Mouse (Mus musculus) macrophage (primary cell): ENCODE measurements around the gene Crtc3. TPM values are rescaled to one million over a fixed set of nuclear protein-coding genes. Genes with fewer than 3 reads are reported as not detected.

Experiments
- H3K27ac ChIP-seq: fragments of 350-480 bp; formaldehyde crosslinking; 2 replicates; pipeline ENCODE4 v1.9.0; 2021
- H3K36me3 ChIP-seq: fragments of 350-480 bp; formaldehyde crosslinking; 2 replicates; pipeline ENCODE4 v1.9.0; 2021; ENCODE audit errors: inconsistent target
- H3K4me3 ChIP-seq: fragments of 350-480 bp; formaldehyde crosslinking; 2 replicates; pipeline ENCODE4 v1.9.0; 2021; ENCODE audit errors: inconsistent target
- H3K79me2 ChIP-seq: fragments of 350-480 bp; formaldehyde crosslinking; 2 replicates; pipeline ENCODE4 v1.9.0; 2021; ENCODE audit errors: inconsistent target
- WGBS: methylation state at CpG from one replicate; pipeline ENCODE4 v1.1.7; 2026; ENCODE audit warnings: inconsistent platforms; ENCODE audit not compliant: missing documents; 5-methylcytosine and 5-hydroxymethylcytosine counted together
- polyA plus RNA-seq: library from polyadenylated mRNA; stranded (reverse); fragments of 250-400 nt; gene quantifications from 3 replicates; pipeline ENCODE4 v1.2.4, GENCODE M21; 2018; ENCODE audit warnings: inconsistent platforms

Gene Crtc3
- polyA plus RNA-seq, 1 experiment from 2014 or later, result 16.5 TPM

DNA sequence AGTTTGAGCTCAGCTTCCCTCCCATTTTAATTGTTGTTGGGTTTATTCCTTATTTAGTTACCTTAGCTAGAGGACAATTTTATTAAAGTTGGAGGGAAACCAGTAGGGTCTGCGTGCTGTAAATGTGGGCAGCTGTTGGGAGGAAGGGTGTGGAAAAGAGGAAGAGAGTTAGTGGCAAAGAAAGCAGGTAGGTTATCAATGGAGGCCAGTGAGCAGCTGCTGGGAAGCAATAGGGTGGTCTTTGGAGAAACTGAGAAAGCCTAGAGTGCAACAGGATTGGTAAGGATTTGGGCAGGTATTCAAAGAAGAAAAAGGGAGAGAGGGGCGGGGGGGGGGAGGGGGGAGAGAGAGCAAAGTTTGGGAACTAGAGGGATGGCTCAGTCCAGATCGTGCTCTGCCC, 10.3 kb upstream of the Crtc3 start:
- WGBS, result 58% methylated on average over 3 of the region's 3 CpGs
- H3K36me3 ChIP-seq, result no peaks in the 10 kb centered on the region
- no peak overlapping the region for H3K27ac ChIP-seq
- no peaks in the 10 kb centered on the region for H3K79me2 ChIP-seq
- H3K4me3 ChIP-seq, result no peak overlapping the region

DNA sequence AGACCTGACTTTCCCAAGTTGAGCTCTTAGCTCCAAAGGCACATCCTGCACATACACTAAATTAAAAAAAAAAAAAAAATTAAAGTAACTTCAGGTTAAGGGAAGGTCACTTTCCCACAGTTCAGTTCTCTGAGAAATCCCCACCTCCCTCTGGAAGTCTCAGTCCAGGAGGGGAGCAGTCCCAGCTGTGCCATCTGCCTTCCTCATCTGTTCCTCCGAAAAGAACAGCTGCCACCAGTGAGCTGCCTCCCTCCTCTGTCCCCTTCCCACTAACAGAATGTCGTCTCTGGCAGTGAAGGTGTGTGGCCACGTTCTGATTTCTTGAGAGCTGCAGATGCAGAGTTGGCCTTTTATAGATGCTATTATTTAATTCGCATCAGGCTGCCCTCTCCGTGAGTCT, 9.2 kb upstream of the Crtc3 start:
- no peaks in the 10 kb centered on the region for H3K36me3 ChIP-seq
- H3K4me3 ChIP-seq, result no peak overlapping the region
- H3K27ac ChIP-seq, result no peak overlapping the region
- 97% methylated on average over 5 of the region's 5 CpGs for WGBS
- no peaks in the 10 kb centered on the region for H3K79me2 ChIP-seq

- Histone ChIP-seq H3K36me3 (no peaks in the 10 kb centered on the region), H3K79me2 (no peaks in the 10 kb centered on the region), H3K4me3 (no peak overlapping the region), H3K27ac (no peak overlapping the region)
- WGBS, result 63% methylated on average over 4 of the region's 4 CpGs
These were observed 8.2 kb upstream of the Crtc3 start for GRCm38 (mm10) chr7:80696903-80697302.

DNA sequence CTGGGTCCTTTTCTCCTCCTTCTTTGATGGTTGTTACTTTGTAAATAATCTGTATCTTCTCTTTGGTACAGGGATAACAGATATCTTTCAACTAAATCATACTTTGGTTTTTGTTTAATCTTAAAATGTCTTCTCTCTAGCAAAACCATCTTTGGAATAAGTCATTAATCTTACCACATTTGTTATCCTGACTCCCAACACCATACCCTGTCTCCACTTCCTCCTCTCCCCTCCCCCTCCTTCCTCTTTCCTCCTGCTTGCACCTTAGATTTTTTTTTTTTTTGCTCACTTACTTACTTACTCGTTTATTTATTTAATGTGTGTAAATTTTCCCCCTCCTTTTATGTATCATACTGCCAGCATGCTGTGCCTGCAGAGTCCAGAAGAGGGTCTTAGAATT, 7.7 kb upstream of the Crtc3 start:
- no peak overlapping the region for H3K27ac ChIP-seq
- no peaks in the 10 kb centered on the region for H3K36me3 ChIP-seq
- no peak overlapping the region for H3K4me3 ChIP-seq
- H3K79me2 ChIP-seq, result no peaks in the 10 kb centered on the region
- 0% methylated on average over 1 of the region's 1 CpGs for WGBS

DNA sequence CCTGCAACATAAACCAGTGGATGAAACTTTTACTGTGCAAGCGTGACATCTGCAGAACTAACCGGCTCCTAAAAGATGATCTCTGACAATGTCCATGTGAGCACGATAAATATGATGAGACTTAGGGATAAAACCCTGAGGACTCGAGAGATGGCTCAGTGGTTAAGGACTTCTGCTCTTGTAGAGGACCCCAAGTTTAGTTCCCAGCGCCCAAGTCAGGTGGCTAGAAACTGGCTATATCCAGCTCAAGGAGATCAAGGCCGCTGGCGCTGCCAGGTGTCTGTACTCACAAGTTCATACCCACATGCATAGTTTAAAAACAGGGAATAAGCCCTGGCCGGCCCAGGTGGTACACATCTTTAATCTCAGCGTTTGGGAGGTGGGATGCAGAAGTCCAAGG, 3.8 kb upstream of the Crtc3 start:
- peaks cover 6% of the 10 kb centered on the region for H3K79me2 ChIP-seq
- no peak overlapping the region for H3K4me3 ChIP-seq
- H3K27ac ChIP-seq, result no peak overlapping the region
- 94% methylated on average over 9 of the region's 9 CpGs for WGBS
- no peaks in the 10 kb centered on the region for H3K36me3 ChIP-seq

- H3K36me3 ChIP-seq, result no peaks in the 10 kb centered on the region
- WGBS, result 96% methylated on average over 6 of the region's 6 CpGs
- H3K27ac ChIP-seq, result no peak overlapping the region
- H3K4me3 ChIP-seq, result no peak overlapping the region
- H3K79me2 ChIP-seq, result peaks cover 19% of the 10 kb centered on the region
These were observed 2.5 kb upstream of the Crtc3 start for GRCm38 (mm10) chr7:80691131-80691530.

DNA sequence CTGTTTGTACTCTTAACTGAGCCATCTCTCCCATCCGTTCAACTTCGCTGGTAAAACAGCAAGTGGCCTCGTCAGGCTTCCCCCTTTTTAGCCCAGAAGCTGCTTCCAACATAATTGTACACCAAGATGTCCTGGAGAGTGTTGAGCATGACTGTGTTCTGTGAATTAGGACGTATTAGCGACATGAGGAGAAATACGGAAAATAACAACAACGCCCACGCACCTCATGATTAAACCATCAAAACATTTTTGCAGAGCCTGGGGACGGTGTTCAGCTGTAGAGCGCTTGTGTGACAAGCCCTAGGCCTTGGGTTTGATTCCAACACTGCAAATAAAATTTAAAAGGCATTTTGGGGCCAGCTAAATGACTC, 529 bp upstream of the Crtc3 start:
- Histone ChIP-seq H3K4me3 (peak overlapping the region; percentile 24), H3K27ac (no peak overlapping the region), H3K79me2 (peaks cover 38% of the 10 kb centered on the region), H3K36me3 (no peaks in the 10 kb centered on the region)
- 47% methylated on average over 10 of the region's 10 CpGs for WGBS

DNA sequence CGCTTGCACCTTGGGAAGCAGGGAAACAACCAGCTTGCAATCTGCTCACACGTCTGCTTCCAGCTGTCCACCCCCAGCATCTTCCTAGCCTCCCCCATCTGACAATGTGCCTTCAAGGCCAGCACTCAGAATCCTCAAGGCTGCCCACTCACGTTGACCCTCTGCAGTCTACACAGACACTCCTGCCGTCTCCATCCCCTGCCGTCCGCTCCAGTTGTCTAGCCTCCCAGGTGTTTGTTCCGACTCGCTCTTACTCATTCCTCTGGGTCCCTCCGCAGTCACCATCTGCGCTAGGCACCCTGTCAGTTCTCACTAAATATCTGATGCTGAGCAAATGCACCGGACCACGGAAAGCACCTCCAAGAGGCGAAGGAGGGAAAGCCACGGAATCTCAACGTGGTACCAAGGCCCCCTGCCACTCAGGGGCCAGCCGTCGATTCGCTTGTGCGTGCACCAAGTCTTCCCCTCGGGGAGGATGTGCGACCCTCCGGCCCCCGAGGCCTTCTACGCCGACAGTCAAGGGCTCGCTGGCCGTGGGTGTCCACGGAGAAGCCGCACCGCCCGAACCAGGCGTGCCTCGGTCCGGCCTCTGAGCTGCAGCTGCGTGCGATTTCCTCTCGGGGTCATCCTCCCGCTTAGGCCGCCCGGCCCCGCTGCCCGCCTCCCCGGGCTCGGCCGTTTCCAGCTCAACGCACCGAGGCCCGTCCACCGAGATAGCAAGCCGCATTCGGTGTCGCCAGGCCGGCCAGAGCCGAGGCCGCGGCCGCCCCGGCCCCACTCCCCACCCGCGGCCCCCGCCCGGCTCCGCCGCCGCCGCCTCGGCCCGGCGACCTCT, 739 bp downstream of the Crtc3 start:
- Histone ChIP-seq H3K27ac (no peak overlapping the region), H3K36me3 (no peaks in the 10 kb centered on the region), H3K4me3 (peak overlapping the region; percentile 46), H3K79me2 (peaks cover 51% of the 10 kb centered on the region)
- 3% methylated on average over 68 of the region's 69 CpGs for WGBS

GRCm38 (mm10) chr7:80685639-80686038, 3.0 kb downstream of the Crtc3 start:
- WGBS, result 89% methylated on average over 5 of the region's 5 CpGs
- Histone ChIP-seq H3K27ac (no peak overlapping the region), H3K79me2 (peaks cover 73% of the 10 kb centered on the region), H3K36me3 (no peaks in the 10 kb centered on the region), H3K4me3 (no peak overlapping the region)

GRCm38 (mm10) chr7:80682630-80683029, 6.0 kb downstream of the Crtc3 start:
- H3K4me3 ChIP-seq, result no peak overlapping the region
- no peaks in the 10 kb centered on the region for H3K36me3 ChIP-seq
- WGBS, result 100% methylated on average over 1 of the region's 1 CpGs
- no peak overlapping the region for H3K27ac ChIP-seq
- peaks cover 98% of the 10 kb centered on the region for H3K79me2 ChIP-seq

GRCm38 (mm10) chr7:80680218-80680847, 8.3 kb downstream of the Crtc3 start:
- Histone ChIP-seq H3K36me3 (peaks cover 13% of the 10 kb centered on the region; the same call in 1 of the 2 replicates), H3K79me2 (peaks cover 90% of the 10 kb centered on the region), H3K27ac (no peak overlapping the region), H3K4me3 (no peak overlapping the region)
- WGBS, result 36% methylated on average over 12 of the region's 12 CpGs

DNA sequence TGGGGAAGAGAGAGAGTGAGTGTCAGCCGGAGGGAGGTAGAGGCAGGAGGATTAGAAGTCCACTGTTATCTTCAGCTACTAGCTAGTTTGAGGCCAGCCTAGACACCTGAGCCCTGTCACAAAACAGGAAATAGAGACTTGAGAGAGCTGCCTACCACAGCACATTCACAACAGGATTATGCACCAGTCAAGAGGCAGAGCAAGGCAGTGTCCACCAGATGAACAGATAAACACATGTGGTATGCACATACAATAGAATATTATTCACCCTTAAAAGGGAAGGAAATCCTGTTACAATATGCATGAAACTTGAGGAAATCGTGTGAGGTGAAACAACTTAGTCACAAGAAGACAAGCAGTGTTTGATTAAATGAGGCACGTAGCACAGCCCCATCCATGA, 16.4 kb downstream of the Crtc3 start:
- peaks cover 13% of the 10 kb centered on the region; the same call in 1 of the 2 replicates for H3K36me3 ChIP-seq
- 66% methylated on average over 3 of the region's 3 CpGs for WGBS

DNA sequence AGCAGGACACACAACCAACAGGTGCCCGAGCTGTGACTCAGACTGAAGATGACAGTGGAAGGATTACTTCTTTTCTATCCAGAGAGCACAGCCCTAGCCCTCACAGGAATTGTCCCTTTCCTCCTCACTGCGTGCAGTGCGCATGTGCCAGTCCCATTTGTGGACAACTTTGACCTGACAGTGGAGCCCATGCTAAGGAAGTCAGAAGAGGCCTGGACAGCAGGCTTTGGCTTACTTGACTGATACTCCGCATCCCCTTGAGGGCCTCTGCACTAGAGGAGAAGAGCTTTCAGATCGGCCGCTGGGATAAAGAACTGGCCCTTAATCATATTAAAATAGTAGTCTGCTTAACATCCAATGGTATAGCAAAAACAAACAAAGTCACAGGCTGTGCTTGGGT, 17.8 kb downstream of the Crtc3 start:
- Histone ChIP-seq H3K27ac (no peak overlapping the region), H3K4me3 (no peak overlapping the region), H3K36me3 (no peaks in the 10 kb centered on the region; the same call in 1 of the 2 replicates), H3K79me2 (peaks cover 8% of the 10 kb centered on the region; the same call in 1 of the 2 replicates)
- WGBS, result 98% methylated on average over 6 of the region's 6 CpGs

More for the DNA sequence above, 16.4 kb downstream of the Crtc3 start:
- Histone ChIP-seq H3K4me3 (no peak overlapping the region), H3K27ac (no peak overlapping the region), H3K79me2 (peaks cover 11% of the 10 kb centered on the region; the same call in 1 of the 2 replicates)

GRCm38 (mm10) chr7:80667190-80667589, 21.5 kb downstream of the Crtc3 start:
- H3K4me3 ChIP-seq, result no peak overlapping the region
- H3K36me3 ChIP-seq, result no peaks in the 10 kb centered on the region
- 62% methylated on average over 11 of the region's 11 CpGs for WGBS

GRCm38 (mm10) chr7:80666198-80666915, 22.3 kb downstream of the Crtc3 start:
- H3K27ac ChIP-seq, result no peak overlapping the region
- no peaks in the 10 kb centered on the region for H3K36me3 ChIP-seq
- peaks cover 28% of the 10 kb centered on the region; the same call in 1 of the 2 replicates for H3K79me2 ChIP-seq
- 66% methylated on average over 10 of the region's 10 CpGs for WGBS
- no peak overlapping the region for H3K4me3 ChIP-seq

More at GRCm38 (mm10) chr7:80667190-80667589, 21.5 kb downstream of the Crtc3 start:
- H3K27ac ChIP-seq, result no peak overlapping the region
- peaks cover 24% of the 10 kb centered on the region; the same call in 1 of the 2 replicates for H3K79me2 ChIP-seq
